Mouse (Mus musculus): ENCODE data around the gene Traf1.

DNA sequence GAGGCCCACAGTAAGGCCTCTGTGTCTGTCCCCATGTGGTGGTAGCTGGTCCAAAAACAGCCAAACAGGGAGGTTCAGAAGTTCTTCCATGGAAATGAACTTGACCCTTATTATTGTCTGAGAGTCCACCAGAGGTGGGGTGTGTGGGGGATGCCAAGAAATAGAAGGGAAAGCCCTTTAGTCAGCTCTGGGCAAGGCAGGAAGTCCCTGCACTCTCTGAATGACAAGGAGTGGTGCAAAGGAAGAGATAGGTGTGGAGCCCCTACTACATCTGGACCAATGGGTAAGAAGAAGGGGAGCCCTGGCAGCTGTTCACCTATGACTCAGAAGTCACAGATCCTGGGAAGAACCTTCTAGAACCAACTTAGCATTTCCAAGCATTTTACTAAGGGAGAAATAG, 7.2 kb downstream of the Traf1 start:
- no peak for TF ChIP-seq CTCF (IDR thresholded peaks at IDR 0.05; ENCODE audit: low read depth, low read length)
- no peak for TF ChIP-seq POLR2A (IDR thresholded peaks at IDR 0.05; ENCODE audit: extremely low read depth, insufficient read depth, low read length)
